Comparison of ENCODE assay signal across 21 mouse cellular contexts in the genomic region with DNA sequence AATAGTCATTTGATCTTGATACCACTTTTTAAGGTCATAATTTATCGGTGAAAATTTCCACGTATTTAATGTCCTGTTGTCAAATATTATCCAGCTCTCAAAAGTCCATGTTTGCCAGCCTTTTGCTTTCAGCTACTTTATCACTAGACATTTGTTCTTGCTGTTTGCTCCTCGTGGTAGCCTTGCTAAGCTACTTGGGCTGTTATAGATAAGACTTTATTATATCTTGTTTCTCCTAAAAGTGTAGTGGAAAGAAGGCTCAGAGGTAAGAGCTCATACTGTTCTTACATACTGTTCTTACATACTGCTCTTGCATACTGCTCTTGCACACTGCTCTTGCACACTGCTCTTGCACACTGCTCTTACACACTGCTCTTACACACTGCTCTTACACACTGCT.
"Had no signal": no experiment of that assay in that cellular context is flagged by ENCODE, and none has a peak within 500 bp of the region (broad histone marks: within the 10 kb centered on the region; RNA-seq: fewer than 3 reads in every experiment).

No protein-coding gene starts in this region.

- H3K9ac ChIP-seq: liver, embryonic 12.5 days; liver, embryonic 14.5 days; lung, embryonic 14.5 days; midbrain, embryonic 12.5 days; neural tube, embryonic 13.5 days; neural tube, embryonic 15.5 days had no signal

- H3K36me3 ChIP-seq: liver, embryonic 12.5 days; midbrain, embryonic 12.5 days; neural tube, embryonic 13.5 days; neural tube, embryonic 15.5 days had no signal

- H3K4me3 ChIP-seq: liver, embryonic 12.5 days; megakaryocyte, embryonic 14.5 days; midbrain, embryonic 12.5 days; myocyte; neural tube, embryonic 13.5 days; neural tube, embryonic 15.5 days had no signal

- H3K27me3 ChIP-seq: liver, embryonic 12.5 days; megakaryocyte, embryonic 14.5 days; midbrain, embryonic 12.5 days; neural tube, embryonic 13.5 days; neural tube, embryonic 15.5 days had no signal

- H3K27ac ChIP-seq: liver, embryonic 12.5 days; liver, embryonic 14.5 days; midbrain, embryonic 12.5 days; neural tube, embryonic 13.5 days; neural tube, embryonic 15.5 days had no signal

- DNase-seq: lung, adult 18-20 months; lung, embryonic 14.5 days; lung, postnatal 10 days; lung, postnatal 4 days; midbrain, embryonic 14.5 days; retina, postnatal 1 day; right cerebral cortex, adult 18-20 months; right cerebral cortex, postnatal 25 days; right cerebral cortex, postnatal 4 days; spleen, adult 18-20 months; thymus, adult 2 months; thymus, postnatal 25 days; thymus, postnatal 4 days had no signal

- ATAC-seq: liver, embryonic 12.5 days; midbrain, embryonic 16.5 days had no signal

- H3K4me2 ChIP-seq: liver, embryonic 12.5 days; lung, embryonic 14.5 days; midbrain, embryonic 12.5 days; neural tube, embryonic 13.5 days; neural tube, embryonic 15.5 days had no signal

- H3K4me1 ChIP-seq: liver, embryonic 12.5 days; megakaryocyte, embryonic 14.5 days; midbrain, embryonic 12.5 days; neural tube, embryonic 13.5 days; neural tube, embryonic 15.5 days had no signal

- H3K9me3 ChIP-seq: liver, embryonic 12.5 days; midbrain, embryonic 12.5 days; neural tube, embryonic 13.5 days; neural tube, embryonic 15.5 days had no signal
